Mouse (Mus musculus) cerebellum, adult 9-11 months (tissue): ENCODE measurements around the gene Med23.

Experiments
- DNase-seq: peaks from one replicate; pipeline ENCODE4 v3.0.0; 2022

Med23 gene

GRCm38 (mm10) chr10:24886008-24886407 is 16.2 kb downstream of the Med23 start:
- DNase-seq, result no peak

- DNase-seq, result peak; percentile 82
These were observed 18.6 kb downstream of the Med23 start for GRCm38 (mm10) chr10:24888343-24888742.

GRCm38 (mm10) chr10:24895927-24896326 is 26.1 kb downstream of the Med23 start:
- DNase-seq, result peak; percentile 23

GRCm38 (mm10) chr10:24905627-24906026 is 35.8 kb downstream of the Med23 start:
- DNase-seq, result no peak

GRCm38 (mm10) chr10:24911199-24911598 is 41.4 kb downstream of the Med23 start:
- DNase-seq, result no peak

GRCm38 (mm10) chr10:24912576-24912975 is 42.8 kb downstream of the Med23 start:
- no peak for DNase-seq

GRCm38 (mm10) chr10:24915486-24915885 is 45.7 kb downstream of the Med23 start:
- DNase-seq, result no peak

- no peak for DNase-seq
These were observed 53.2 kb downstream of the Med23 start for GRCm38 (mm10) chr10:24922977-24923376.

GRCm38 (mm10) chr10:24924296-24924695 is 54.5 kb downstream of the Med23 start:
- DNase-seq, result no peak

GRCm38 (mm10) chr10:24926380-24926779 is 56.6 kb downstream of the Med23 start:
- no peak for DNase-seq

GRCm38 (mm10) chr10:24926962-24927720 is 57.4 kb downstream of the Med23 start, which contains the start of gene Arg1:
Arg1 (minus strand) TSS chr10:24927484.
- DNase-seq, result no peak

GRCm38 (mm10) chr10:24928072-24928471 is 58.3 kb downstream of the Med23 start:
- no peak for DNase-seq

- no peak for DNase-seq
These were observed 60.4 kb downstream of the Med23 start for GRCm38 (mm10) chr10:24930143-24930542.

GRCm38 (mm10) chr10:24947871-24948270 is 78.1 kb downstream of the Med23 start:
- no peak for DNase-seq

GRCm38 (mm10) chr10:24948278-24948677 is 78.5 kb downstream of the Med23 start:
- DNase-seq, result no peak

GRCm38 (mm10) chr10:24950223-24950622 is 80.4 kb downstream of the Med23 start:
- DNase-seq, result no peak

GRCm38 (mm10) chr10:24951575-24951974 is 81.8 kb downstream of the Med23 start:
- no peak for DNase-seq

GRCm38 (mm10) chr10:24952549-24952948 is 82.8 kb downstream of the Med23 start:
- no peak for DNase-seq

GRCm38 (mm10) chr10:24953876-24954275 is 84.1 kb downstream of the Med23 start:
- DNase-seq, result no peak

GRCm38 (mm10) chr10:24958280-24959042 is 88.7 kb downstream of the Med23 start:
- DNase-seq, result no peak

GRCm38 (mm10) chr10:24959043-24959916 is 89.5 kb downstream of the Med23 start:
- DNase-seq, result no peak

GRCm38 (mm10) chr10:24961112-24961511 is 91.3 kb downstream of the Med23 start:
- DNase-seq, result no peak

GRCm38 (mm10) chr10:24961889-24962288 is 92.1 kb downstream of the Med23 start:
- no peak for DNase-seq
